Mouse (Mus musculus) heart, adult 2 months (tissue): ENCODE results near the gene Vmn1r197.
"Not testable (repeated sequence)": the region's sequence is repeated elsewhere in the genome, so short reads cannot be mapped to it uniquely, and the experiment has no call there.

Source experiments
- CTCF ChIP-seq: fragments of 200-600 bp; IDR thresholded peaks from 2 replicates; pipeline ENCODE4 v1.8.1; 2022; ENCODE audit warnings: antibody characterized with exemption, mild to moderate bottlenecking, moderate library complexity
- POLR2A ChIP-seq: fragments of 200-500 bp; IDR thresholded peaks from 2 replicates; pipeline ENCODE4 v1.6.1; 2011; ENCODE audit warnings: mild to moderate bottlenecking, low read depth, low read length, control low read depth; ENCODE audit not compliant: insufficient read depth

GRCm38 (mm10) chr13:22308075-22308474 lies 16.3 kb upstream of the Vmn1r197 start:
- TF ChIP-seq CTCF, POLR2A: not testable (repeated sequence)
